Mouse (Mus musculus) liver, embryonic 15.5 days (tissue): ENCODE results near the gene Rnf217. TPM values are rescaled to one million over a fixed set of nuclear protein-coding genes. Genes with fewer than 3 reads are reported as not detected.

Experiments used
- ATAC-seq: fragments of 200-750 bp; cut with Nextera tagmentation; 2 replicates; pipeline ENCODE4 v1.8.0; 2017; ENCODE audit warnings: moderate number of reproducible peaks, mild to moderate bottlenecking, moderate library complexity; ENCODE audit not compliant: insufficient read depth
- H3K27ac ChIP-seq: fragments of 300-500 bp; sonication (generic); replicated peaks from 2 replicates; pipeline ENCODE4 v1.5.1; 2015; ENCODE audit warnings: mild to moderate bottlenecking, inconsistent platforms
- H3K27me3 ChIP-seq: fragments of 300-500 bp; sonication (generic); 2 replicates; pipeline ENCODE4 v1.6.1; 2015; ENCODE audit warnings: mild to moderate bottlenecking, inconsistent platforms
- H3K36me3 ChIP-seq: fragments of 300-500 bp; sonication (generic); replicated peaks from 2 replicates; pipeline ENCODE4 v1.6.1; 2015; ENCODE audit warnings: moderate library complexity, mild to moderate bottlenecking, inconsistent platforms
- H3K4me1 ChIP-seq: fragments of 300-500 bp; sonication (generic); replicated peaks from 2 replicates; pipeline ENCODE4 v1.6.1; 2015; ENCODE audit warnings: inconsistent platforms
- H3K4me2 ChIP-seq: fragments of 300-500 bp; sonication (generic); 2 replicates; pipeline ENCODE4 v1.6.1; 2015; ENCODE audit warnings: moderate library complexity, mild to moderate bottlenecking, inconsistent platforms
- H3K4me3 ChIP-seq: fragments of 300-500 bp; sonication (generic); replicated peaks from 2 replicates; pipeline ENCODE4 v1.5.1; 2015; ENCODE audit warnings: mild to moderate bottlenecking, inconsistent platforms
- H3K9ac ChIP-seq: fragments of 300-500 bp; sonication (generic); 2 replicates; pipeline ENCODE4 v1.6.1; 2015; ENCODE audit warnings: moderate library complexity, mild to moderate bottlenecking, inconsistent platforms
- H3K9me3 ChIP-seq: fragments of 300-500 bp; sonication (generic); replicated peaks from 2 replicates; pipeline ENCODE4 v1.6.1; 2016; ENCODE audit warnings: inconsistent platforms
- WGBS: fragments of 180-500 bp; shearing (Covaris S2); methylation state at CpG from one replicate; pipeline ENCODE4 v1.1.7; 2015; ENCODE audit warnings: mixed read lengths; ENCODE audit not compliant: insufficient replicate concordance; 5-methylcytosine and 5-hydroxymethylcytosine counted together
- polyA plus RNA-seq: library from polyadenylated mRNA; unstranded; fragments of >200 nt; fragmentation: Nextera tagmentation; extraction: Ambion mirVana; gene quantifications from 2 replicates; pipeline ENCODE4 v1.2.1, GENCODE M21; 2015

The Rnf217 gene
- polyA plus RNA-seq, 1 experiment from 2014 or later: 0.14 TPM

- Histone ChIP-seq H3K27me3 (no peaks in the 10 kb centered on the region), H3K36me3 (no peaks in the 10 kb centered on the region), H3K4me3 (no peak overlapping the region), H3K4me1 (no peaks in the 10 kb centered on the region), H3K4me2 (no peak overlapping the region), H3K27ac (no peak overlapping the region), H3K9ac (no peak overlapping the region), H3K9me3 (no peaks in the 10 kb centered on the region)
- 68% methylated on average over 4 of the region's 4 CpGs for WGBS
- no peak for ATAC-seq
Observed at GRCm38 (mm10) chr10:31553302-31553701, 55.7 kb downstream of the Rnf217 start.

GRCm38 (mm10) chr10:31551850-31552249, 57.1 kb downstream of the Rnf217 start:
- Histone ChIP-seq H3K4me3 (no peak overlapping the region), H3K9ac (no peak overlapping the region), H3K27me3 (no peaks in the 10 kb centered on the region), H3K27ac (no peak overlapping the region), H3K4me2 (no peak overlapping the region), H3K4me1 (no peaks in the 10 kb centered on the region), H3K9me3 (no peaks in the 10 kb centered on the region), H3K36me3 (no peaks in the 10 kb centered on the region)
- 41% methylated on average over 7 of the region's 7 CpGs for WGBS
- no peak for ATAC-seq

GRCm38 (mm10) chr10:31551362-31551761, 57.6 kb downstream of the Rnf217 start:
- WGBS: 60% methylated on average over 1 of the region's 1 CpGs
- Histone ChIP-seq H3K36me3 (no peaks in the 10 kb centered on the region), H3K9me3 (no peaks in the 10 kb centered on the region), H3K4me1 (no peaks in the 10 kb centered on the region), H3K27ac (no peak overlapping the region), H3K4me3 (no peak overlapping the region), H3K9ac (no peak overlapping the region), H3K4me2 (no peak overlapping the region), H3K27me3 (no peaks in the 10 kb centered on the region)
- no peak for ATAC-seq

- H3K36me3 ChIP-seq: no peaks in the 10 kb centered on the region
- no peak overlapping the region for H3K4me2 ChIP-seq
- H3K4me1 ChIP-seq: no peaks in the 10 kb centered on the region
- H3K27me3 ChIP-seq: no peaks in the 10 kb centered on the region
- 49% methylated on average over 2 of the region's 2 CpGs for WGBS
- ATAC-seq: no peak
- H3K4me3 ChIP-seq: no peak overlapping the region
- no peak overlapping the region for H3K9ac ChIP-seq
- no peaks in the 10 kb centered on the region for H3K9me3 ChIP-seq
- H3K27ac ChIP-seq: no peak overlapping the region
Observed at GRCm38 (mm10) chr10:31547156-31547555, 61.8 kb downstream of the Rnf217 start.

- no peaks in the 10 kb centered on the region for H3K9me3 ChIP-seq
- 28% methylated on average over 6 of the region's 6 CpGs for WGBS
- no peak overlapping the region for H3K27ac ChIP-seq
- H3K27me3 ChIP-seq: no peaks in the 10 kb centered on the region
- H3K4me3 ChIP-seq: no peak overlapping the region
- no peak overlapping the region for H3K4me2 ChIP-seq
- no peaks in the 10 kb centered on the region for H3K4me1 ChIP-seq
- no peaks in the 10 kb centered on the region for H3K36me3 ChIP-seq
- no peak for ATAC-seq
- H3K9ac ChIP-seq: no peak overlapping the region
Observed at GRCm38 (mm10) chr10:31544149-31544942, 64.6 kb downstream of the Rnf217 start.

- H3K9me3 ChIP-seq: no peaks in the 10 kb centered on the region
- ATAC-seq: no peak
- no peak overlapping the region for H3K4me2 ChIP-seq
- no peak overlapping the region for H3K4me3 ChIP-seq
- 70% methylated on average over 4 of the region's 4 CpGs for WGBS
- no peaks in the 10 kb centered on the region for H3K4me1 ChIP-seq
- H3K27me3 ChIP-seq: no peaks in the 10 kb centered on the region
- H3K9ac ChIP-seq: no peak overlapping the region
- H3K27ac ChIP-seq: no peak overlapping the region
- no peaks in the 10 kb centered on the region for H3K36me3 ChIP-seq
Observed at GRCm38 (mm10) chr10:31540518-31540917, 68.5 kb downstream of the Rnf217 start.

- H3K4me1 ChIP-seq: no peaks in the 10 kb centered on the region
- H3K9ac ChIP-seq: no peak overlapping the region
- no peaks in the 10 kb centered on the region for H3K27me3 ChIP-seq
- no peak overlapping the region for H3K27ac ChIP-seq
- no peaks in the 10 kb centered on the region for H3K9me3 ChIP-seq
- no peak for ATAC-seq
- H3K4me3 ChIP-seq: no peak overlapping the region
- no peaks in the 10 kb centered on the region for H3K36me3 ChIP-seq
- 34% methylated on average over 2 of the region's 2 CpGs for WGBS
- H3K4me2 ChIP-seq: no peak overlapping the region
Observed at GRCm38 (mm10) chr10:31539351-31539750, 69.6 kb downstream of the Rnf217 start.

GRCm38 (mm10) chr10:31538721-31539120, 70.3 kb downstream of the Rnf217 start:
- no peak overlapping the region for H3K27ac ChIP-seq
- WGBS: 55% methylated on average over 3 of the region's 3 CpGs

GRCm38 (mm10) chr10:31538243-31538642, 70.7 kb downstream of the Rnf217 start:
- H3K9ac ChIP-seq: no peak overlapping the region
- H3K4me1 ChIP-seq: no peaks in the 10 kb centered on the region
- WGBS: 36% methylated on average over 2 of the region's 2 CpGs
- no peaks in the 10 kb centered on the region for H3K36me3 ChIP-seq
- H3K4me2 ChIP-seq: no peak overlapping the region
- no peaks in the 10 kb centered on the region for H3K27me3 ChIP-seq
- H3K9me3 ChIP-seq: no peaks in the 10 kb centered on the region
- no peak overlapping the region for H3K4me3 ChIP-seq
- no peak for ATAC-seq
- no peak overlapping the region for H3K27ac ChIP-seq

More at GRCm38 (mm10) chr10:31538721-31539120, 70.3 kb downstream of the Rnf217 start:
- ATAC-seq: no peak
- H3K9ac ChIP-seq: no peak overlapping the region
- no peak overlapping the region for H3K4me3 ChIP-seq
- no peaks in the 10 kb centered on the region for H3K36me3 ChIP-seq
- no peaks in the 10 kb centered on the region for H3K4me1 ChIP-seq
- no peak overlapping the region for H3K4me2 ChIP-seq
- no peaks in the 10 kb centered on the region for H3K27me3 ChIP-seq
- no peaks in the 10 kb centered on the region for H3K9me3 ChIP-seq

GRCm38 (mm10) chr10:31537213-31537612, 71.8 kb downstream of the Rnf217 start:
- WGBS: 64% methylated on average over 3 of the region's 3 CpGs
- Histone ChIP-seq H3K9ac (no peak overlapping the region), H3K4me3 (no peak overlapping the region), H3K4me1 (no peaks in the 10 kb centered on the region), H3K9me3 (no peaks in the 10 kb centered on the region), H3K4me2 (no peak overlapping the region), H3K27me3 (no peaks in the 10 kb centered on the region), H3K27ac (no peak overlapping the region), H3K36me3 (no peaks in the 10 kb centered on the region)
- ATAC-seq: no peak

GRCm38 (mm10) chr10:31535046-31535445, 73.9 kb downstream of the Rnf217 start:
- H3K4me2 ChIP-seq: no peak overlapping the region
- H3K4me3 ChIP-seq: no peak overlapping the region
- ATAC-seq: no peak
- WGBS: 75% methylated on average over 2 of the region's 2 CpGs
- H3K27ac ChIP-seq: no peak overlapping the region
- no peaks in the 10 kb centered on the region for H3K27me3 ChIP-seq
- no peaks in the 10 kb centered on the region for H3K9me3 ChIP-seq
- no peaks in the 10 kb centered on the region for H3K4me1 ChIP-seq
- no peak overlapping the region for H3K9ac ChIP-seq
- no peaks in the 10 kb centered on the region for H3K36me3 ChIP-seq
